Mouse (Mus musculus) liver, postnatal 0 days (tissue): ENCODE measurements around the gene Gm26566.
A peak's percentile ranks its signal among the peaks of the same experiment; 100 is the strongest.
"Not testable (repeated sequence)": the region's sequence is repeated elsewhere in the genome, so short reads cannot be mapped to it uniquely, and the experiment has no call there.

ENCODE experiments used
- CTCF ChIP-seq: sonication (generic); IDR thresholded peaks from 2 replicates; pipeline ENCODE4 v1.5.1; 2016; ENCODE audit warnings: antibody characterized with exemption, low read depth
- EP300 ChIP-seq: IDR thresholded peaks from 2 replicates; pipeline ENCODE4 v1.6.1; 2016; ENCODE audit warnings: antibody characterized with exemption, low read depth, mild to moderate bottlenecking

DNA sequence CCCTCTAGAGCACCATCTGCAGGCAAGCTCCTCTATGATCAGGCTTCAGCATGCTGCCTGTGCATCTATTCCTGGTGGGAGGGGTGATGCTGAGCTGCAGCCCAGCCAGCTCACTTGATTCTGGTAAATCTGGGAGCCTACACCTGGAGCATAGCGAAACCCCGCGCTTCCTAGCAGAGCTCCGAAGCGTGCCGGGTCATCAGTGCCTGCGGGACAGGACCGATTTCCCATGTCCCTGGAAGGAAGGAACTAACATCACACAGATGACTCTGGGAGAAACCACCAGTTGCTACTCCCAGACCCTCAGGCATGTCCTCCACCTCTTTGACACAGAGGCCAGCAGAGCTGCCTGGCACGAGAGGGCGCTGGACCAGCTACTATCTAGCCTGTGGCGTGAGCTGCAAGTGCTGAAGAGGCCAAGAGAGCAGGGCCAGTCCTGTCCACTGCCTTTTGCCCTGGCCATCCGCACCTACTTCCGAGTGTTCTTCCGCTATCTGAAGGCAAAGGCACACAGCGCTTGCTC is 33.3 kb downstream of the Gm26566 start, which contains the start of gene Gm13271:
- not testable (repeated sequence) for TF ChIP-seq EP300
- peak; percentile 12; the same call in 1 of the 2 replicates for TF ChIP-seq CTCF
